Mouse (Mus musculus) stomach, postnatal 0 days (tissue): Measurements from ENCODE around the gene Tnrc18. TPM values are rescaled to one million over a fixed set of nuclear protein-coding genes. Genes with fewer than 3 reads are reported as not detected.

Source experiments
- ATAC-seq: fragments of 200-750 bp; cut with Nextera tagmentation; 2 replicates; pipeline ENCODE4 v1.8.0; 2017; ENCODE audit not compliant: low FRiP score, low TSS enrichment
- DNase-seq: peaks from one replicate; pipeline ENCODE4 v3.0.0-alpha.2; 2016; ENCODE audit warnings: low spot score
- H3K27ac ChIP-seq: fragments of 300-500 bp; sonication (generic); replicated peaks from 2 replicates; pipeline ENCODE4 v1.5.1; 2014; ENCODE audit warnings: mild to moderate bottlenecking, control low read depth
- H3K27me3 ChIP-seq: fragments of 300-500 bp; sonication (generic); 2 replicates; pipeline ENCODE4 v1.6.1; 2014; ENCODE audit warnings: low read length; ENCODE audit not compliant: control insufficient read depth, insufficient read depth
- H3K36me3 ChIP-seq: fragments of 300-500 bp; sonication (generic); 2 replicates; pipeline ENCODE4 v1.6.1; 2014; ENCODE audit warnings: low read length, mixed read lengths; ENCODE audit not compliant: control insufficient read depth, insufficient read depth
- H3K4me1 ChIP-seq: fragments of 300-500 bp; sonication (generic); replicated peaks from 2 replicates; pipeline ENCODE4 v1.6.1; 2014; ENCODE audit warnings: antibody characterized with exemption; ENCODE audit not compliant: control insufficient read depth, insufficient read depth
- H3K4me2 ChIP-seq: fragments of 300-500 bp; sonication (generic); replicated peaks from 2 replicates; pipeline ENCODE4 v1.6.1; 2014; ENCODE audit warnings: low read depth, mild to moderate bottlenecking, control low read depth, moderate library complexity
- H3K4me3 ChIP-seq: fragments of 300-500 bp; sonication (generic); 2 replicates; pipeline ENCODE4 v1.5.1; 2014; ENCODE audit warnings: low read depth, low read length, control low read depth
- H3K9ac ChIP-seq: fragments of 300-500 bp; sonication (generic); 2 replicates; pipeline ENCODE4 v1.6.1; 2014; ENCODE audit warnings: mild to moderate bottlenecking, low read length, control low read depth, mixed read lengths
- H3K9me3 ChIP-seq: fragments of 300-500 bp; sonication (generic); 2 replicates; pipeline ENCODE4 v1.6.1; 2016; ENCODE audit warnings: low read length; ENCODE audit not compliant: control insufficient read depth
- CTCF ChIP-seq: IDR thresholded peaks from 2 replicates; pipeline ENCODE4 v1.5.1; 2016; ENCODE audit warnings: antibody characterized with exemption, low read depth, mild to moderate bottlenecking, moderate library complexity
- EP300 ChIP-seq: optimal IDR thresholded peaks from 2 replicates; pipeline ENCODE3; 2016; ENCODE audit warnings: antibody characterized with exemption
- WGBS: fragments of 180-500 bp; shearing (Covaris S2); extraction: QIAGEN DNeasy Blood & Tissue Kit; methylation state at CpG from one replicate; pipeline ENCODE4 v1.1.7; 2014; 5-methylcytosine and 5-hydroxymethylcytosine counted together
- polyA plus RNA-seq: library from polyadenylated mRNA; unstranded; fragments of >200 nt; fragmentation: Nextera tagmentation; extraction: Ambion mirVana; gene quantifications from 2 replicates; pipeline ENCODE4 v1.2.1, GENCODE M21; 2015

The Tnrc18 gene
- polyA plus RNA-seq, 1 experiment from 2014 or later: 12.5 TPM

GRCm38 (mm10) chr5:142816031-142816810, 1.2 kb downstream of the Tnrc18 start:
- H3K9ac ChIP-seq: peak overlapping the region; percentile 100
- H3K9me3 ChIP-seq: no peaks in the 10 kb centered on the region
- H3K27ac ChIP-seq: peak overlapping the region; percentile 100
- TF ChIP-seq EP300: no peak
- no peak for TF ChIP-seq CTCF
- H3K4me3 ChIP-seq: peak overlapping the region; percentile 99
- H3K4me1 ChIP-seq: peaks cover 4% of the 10 kb centered on the region
- H3K4me2 ChIP-seq: peak overlapping the region; percentile 98
- H3K36me3 ChIP-seq: no peaks in the 10 kb centered on the region
- DNase-seq (peak; percentile 61), ATAC-seq (no peak)
- H3K27me3 ChIP-seq: no peaks in the 10 kb centered on the region
- WGBS: under 1% methylated on average over 39 of the region's 39 CpGs

GRCm38 (mm10) chr5:142815421-142816001, 2.0 kb downstream of the Tnrc18 start:
- H3K4me1 ChIP-seq: peaks cover 4% of the 10 kb centered on the region
- DNase-seq (peak; percentile 54), ATAC-seq (no peak)
- H3K36me3 ChIP-seq: no peaks in the 10 kb centered on the region
- WGBS: 0% methylated on average over 30 of the region's 30 CpGs
- peak overlapping the region; percentile 99 for H3K4me3 ChIP-seq
- H3K9ac ChIP-seq: peak overlapping the region; percentile 100
- no peaks in the 10 kb centered on the region for H3K9me3 ChIP-seq
- no peaks in the 10 kb centered on the region for H3K27me3 ChIP-seq
- peak overlapping the region; percentile 100 for H3K27ac ChIP-seq
- H3K4me2 ChIP-seq: peak overlapping the region; percentile 98
- TF ChIP-seq EP300: no peak
- no peak for TF ChIP-seq CTCF

GRCm38 (mm10) chr5:142814711-142815420, 2.6 kb downstream of the Tnrc18 start:
- Histone ChIP-seq H3K9me3 (no peaks in the 10 kb centered on the region), H3K4me1 (peaks cover 4% of the 10 kb centered on the region), H3K9ac (peak overlapping the region; percentile 100), H3K27me3 (no peaks in the 10 kb centered on the region), H3K36me3 (no peaks in the 10 kb centered on the region), H3K27ac (peak overlapping the region; percentile 100), H3K4me2 (peak overlapping the region; percentile 98), H3K4me3 (peak overlapping the region; percentile 99)
- TF ChIP-seq CTCF: no peak
- no peak for TF ChIP-seq EP300
- DNase-seq (peak; percentile 49), ATAC-seq (0 out of 2 replicates have a peak, but pooled peaks have one; percentile 1)
- under 1% methylated on average over 62 of the region's 62 CpGs for WGBS

DNA sequence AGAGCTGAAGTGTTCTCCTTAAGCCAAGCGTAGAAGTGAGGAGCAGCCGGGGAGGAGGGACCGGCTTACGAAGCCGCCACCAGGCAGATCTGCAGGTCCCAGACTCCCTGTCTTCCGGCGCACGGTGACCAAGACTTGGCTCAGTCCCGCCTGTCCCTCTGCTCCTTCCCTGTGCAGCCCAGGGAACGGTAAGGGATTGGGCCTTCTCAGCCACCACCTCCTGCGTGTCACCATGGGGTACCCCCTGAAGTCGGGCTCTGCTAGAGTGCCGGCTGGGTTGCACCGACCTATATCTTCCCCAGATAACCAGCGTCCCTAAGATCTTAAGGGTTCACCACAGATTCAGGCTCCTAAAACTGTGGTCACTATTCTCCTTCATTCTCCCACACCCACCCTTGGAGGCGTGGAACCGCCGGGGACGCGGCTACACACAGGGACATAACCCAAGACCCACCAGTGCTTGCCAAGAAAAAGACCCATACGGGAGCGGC, 3.3 kb downstream of the Tnrc18 start:
- H3K27ac ChIP-seq: peak overlapping the region; percentile 100
- ATAC-seq (0 out of 2 replicates have a peak, but pooled peaks have one; percentile 7), DNase-seq (peak; percentile 71)
- peak overlapping the region; percentile 100 for H3K9ac ChIP-seq
- H3K4me3 ChIP-seq: peak overlapping the region; percentile 99
- peaks cover 4% of the 10 kb centered on the region for H3K4me1 ChIP-seq
- TF ChIP-seq CTCF: no peak
- TF ChIP-seq EP300: no peak
- H3K9me3 ChIP-seq: no peaks in the 10 kb centered on the region
- H3K27me3 ChIP-seq: no peaks in the 10 kb centered on the region
- WGBS: under 1% methylated on average over 22 of the region's 22 CpGs
- H3K36me3 ChIP-seq: no peaks in the 10 kb centered on the region
- peak overlapping the region; percentile 98 for H3K4me2 ChIP-seq

DNA sequence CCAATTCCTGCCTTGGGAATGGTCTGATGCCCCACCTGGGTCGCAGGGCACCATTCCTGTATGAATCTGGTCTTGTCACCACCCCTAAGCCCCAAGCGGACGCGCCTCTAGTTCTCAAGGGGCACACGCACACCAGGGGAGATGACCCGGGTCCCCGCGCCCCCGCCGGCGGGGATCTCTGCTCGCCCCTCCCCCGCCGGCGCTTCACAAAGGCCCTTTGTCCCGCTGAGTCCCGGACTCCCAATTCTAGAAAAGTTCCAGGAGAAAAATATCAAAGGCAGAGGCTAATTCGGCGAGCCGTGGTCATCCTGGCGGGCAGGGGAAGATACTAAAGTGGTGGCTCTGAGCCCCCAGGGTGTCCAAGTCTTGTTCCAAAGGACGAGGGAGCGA, 3.7 kb downstream of the Tnrc18 start:
- Histone ChIP-seq H3K4me3 (peak overlapping the region; percentile 99), H3K9me3 (no peaks in the 10 kb centered on the region), H3K36me3 (no peaks in the 10 kb centered on the region), H3K4me1 (peaks cover 4% of the 10 kb centered on the region), H3K27ac (peak overlapping the region; percentile 100), H3K4me2 (peak overlapping the region; percentile 98), H3K9ac (peak overlapping the region; percentile 100), H3K27me3 (no peaks in the 10 kb centered on the region)
- WGBS: under 1% methylated on average over 21 of the region's 23 CpGs
- DNase-seq (peak; percentile 43), ATAC-seq (no peak)
- no peak for TF ChIP-seq CTCF
- no peak for TF ChIP-seq EP300
